Mouse (Mus musculus) left cerebral cortex, adult 9 months (tissue): ENCODE results near the gene Ttll5.

ENCODE experiments used
- DNase-seq, 2 experiments: peaks; one replicate each; pipeline ENCODE4 v3.0.0; 2022; ENCODE audit warnings: low spot score in 2 of 2

The Ttll5 gene

GRCm38 (mm10) chr12:85839371-85840000 lies 15.0 kb downstream of the Ttll5 start:
- DNase-seq: no peak

GRCm38 (mm10) chr12:85848164-85848958 lies 23.9 kb downstream of the Ttll5 start:
- peak in 1 of 2 experiments; percentile 62 for DNase-seq

DNA sequence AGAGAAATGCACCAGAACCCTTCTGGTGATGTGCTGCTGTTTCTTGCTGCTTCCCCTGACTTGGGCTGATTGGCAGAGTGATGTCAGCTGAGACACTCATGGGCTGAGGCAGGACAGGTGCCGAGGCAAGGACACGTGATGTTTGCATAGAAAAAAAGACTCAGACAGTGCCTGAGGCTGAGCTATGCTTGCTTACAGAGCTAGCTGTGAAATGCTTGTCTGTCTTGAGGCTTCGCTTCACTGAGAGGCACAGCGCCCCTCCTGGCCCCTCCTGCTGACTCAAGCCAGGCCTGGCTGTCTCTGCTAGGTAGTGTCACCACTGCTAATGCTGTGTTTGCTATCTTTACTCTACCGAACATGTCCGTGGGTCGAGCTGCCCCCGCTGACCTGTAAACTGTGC lies 26.2 kb downstream of the Ttll5 start:
- DNase-seq: no peak

DNA sequence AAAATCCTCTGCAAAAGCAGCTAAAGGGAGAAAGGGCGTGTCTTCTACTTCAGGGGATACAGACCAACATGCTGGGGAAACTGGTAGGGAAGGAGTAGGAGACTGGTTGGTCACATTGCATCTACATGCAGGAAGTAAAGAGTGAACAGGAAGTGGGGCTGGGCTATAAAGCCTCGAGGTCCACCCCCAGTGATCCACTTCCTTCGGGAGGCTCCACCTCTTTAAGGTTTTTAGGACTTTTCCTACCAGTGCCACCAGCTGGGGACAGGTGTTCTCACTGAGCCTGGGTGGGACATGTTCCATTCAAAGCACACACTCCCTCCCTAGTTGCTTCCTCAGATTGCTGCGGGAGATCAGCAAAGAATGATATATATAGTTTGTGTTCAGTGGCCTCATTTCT lies 29.4 kb downstream of the Ttll5 start:
- DNase-seq: no peak

GRCm38 (mm10) chr12:85854271-85854670 lies 29.8 kb downstream of the Ttll5 start:
- DNase-seq: no peak

DNA sequence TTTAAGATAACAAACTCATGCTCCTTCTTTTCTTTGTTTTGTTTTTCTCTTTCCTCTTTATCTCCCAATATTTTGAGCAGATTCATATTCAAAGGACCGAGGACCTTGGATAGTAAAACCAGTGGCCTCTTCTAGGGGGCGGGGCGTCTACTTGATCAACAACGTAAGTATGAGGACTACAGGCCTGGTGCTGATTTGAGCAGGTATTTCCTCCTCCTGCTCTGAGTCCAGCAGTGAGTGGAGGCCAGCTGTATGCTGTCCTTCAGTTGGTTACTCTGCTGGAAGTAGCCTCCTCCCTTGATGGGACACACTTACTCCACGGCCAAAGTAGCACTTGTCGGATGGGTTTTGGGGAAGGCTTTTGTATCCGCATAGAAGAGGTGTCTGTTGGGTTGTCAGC lies 32.8 kb downstream of the Ttll5 start:
- no peak for DNase-seq

GRCm38 (mm10) chr12:85859111-85859510 lies 34.7 kb downstream of the Ttll5 start:
- no peak for DNase-seq

- no peak for DNase-seq
These were observed 35.2 kb downstream of the Ttll5 start for GRCm38 (mm10) chr12:85859511-85860189.

GRCm38 (mm10) chr12:85862514-85862913 lies 38.1 kb downstream of the Ttll5 start:
- no peak for DNase-seq

- DNase-seq: peak in 1 of 2 experiments; percentile 39
These were observed 41.1 kb downstream of the Ttll5 start for GRCm38 (mm10) chr12:85865526-85865925.

- no peak for DNase-seq
These were observed 42.2 kb downstream of the Ttll5 start for GRCm38 (mm10) chr12:85866624-85867023.

DNA sequence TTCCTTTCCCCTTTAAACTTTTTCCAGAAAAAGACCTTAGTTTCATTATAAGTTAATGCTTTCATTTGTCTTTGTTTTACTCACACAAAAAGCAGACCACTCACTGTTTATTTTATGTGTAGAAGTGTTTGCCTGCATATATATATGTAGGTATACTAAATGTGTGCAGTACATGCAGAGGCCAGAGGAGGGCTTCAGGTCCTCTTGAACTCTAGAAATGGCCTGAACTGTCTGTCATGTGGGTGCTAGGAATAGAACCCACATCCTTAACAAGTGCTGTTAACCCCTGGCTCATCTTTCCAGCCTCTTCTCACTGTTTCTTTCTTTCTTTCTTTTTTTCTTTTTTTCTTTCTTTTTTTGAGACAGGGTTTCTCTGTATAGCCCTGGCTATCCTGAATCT lies 42.7 kb downstream of the Ttll5 start:
- no peak for DNase-seq

DNA sequence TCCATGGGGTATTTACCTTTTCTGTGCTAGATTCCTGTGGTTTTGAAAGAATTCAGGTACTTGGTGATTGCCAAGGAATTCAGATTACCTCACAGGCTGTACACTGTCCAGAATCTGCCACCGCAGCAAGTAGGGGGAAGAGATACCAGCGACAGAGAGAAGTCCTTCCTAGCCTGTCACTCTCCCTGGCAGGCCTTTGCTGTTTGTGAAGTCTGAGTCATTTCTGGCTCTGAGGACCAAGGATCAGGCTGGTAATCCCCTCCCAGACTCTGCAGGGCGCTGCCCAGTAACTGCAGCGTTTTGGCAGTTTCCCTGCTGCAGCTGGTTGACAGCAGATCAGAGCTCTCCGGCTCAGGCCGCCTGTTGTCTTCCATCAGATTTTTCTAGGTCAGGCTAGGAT lies 45.0 kb downstream of the Ttll5 start:
- DNase-seq: peak; percentile 37 to 66

DNA sequence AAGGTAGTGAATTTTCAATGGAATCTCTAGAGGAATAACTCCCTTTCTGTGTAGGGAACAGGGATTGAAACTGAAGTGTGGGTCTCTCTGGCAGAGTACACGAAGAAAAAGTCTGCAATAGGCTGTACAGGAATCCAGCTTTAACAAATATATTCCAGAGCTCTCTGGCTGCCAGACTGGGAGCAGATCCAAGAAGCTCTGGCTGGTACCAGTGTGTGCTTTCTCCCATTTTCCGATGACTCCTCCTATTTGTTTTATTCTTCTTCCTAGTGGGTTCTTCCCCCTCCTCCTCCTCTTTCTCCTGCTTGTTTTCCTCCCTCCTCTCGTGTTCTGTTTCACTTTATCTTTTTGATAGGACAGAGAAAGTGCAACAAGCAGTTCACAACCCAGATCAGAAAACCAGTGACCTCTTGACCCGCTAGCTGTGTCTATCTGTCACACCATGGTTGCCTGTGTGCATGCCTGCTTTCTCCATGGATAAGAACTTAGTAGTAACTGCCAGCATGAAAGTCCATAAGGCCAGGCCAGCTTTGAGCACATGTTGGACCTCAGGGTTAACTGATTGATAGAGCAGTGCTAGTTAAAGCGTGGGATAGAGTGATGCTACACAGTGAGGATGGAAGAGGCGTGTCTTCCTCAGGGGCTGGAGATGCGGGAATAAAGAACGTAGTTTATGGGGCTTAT lies 55.3 kb downstream of the Ttll5 start:
- peak; percentile 56 to 78 for DNase-seq

DNA sequence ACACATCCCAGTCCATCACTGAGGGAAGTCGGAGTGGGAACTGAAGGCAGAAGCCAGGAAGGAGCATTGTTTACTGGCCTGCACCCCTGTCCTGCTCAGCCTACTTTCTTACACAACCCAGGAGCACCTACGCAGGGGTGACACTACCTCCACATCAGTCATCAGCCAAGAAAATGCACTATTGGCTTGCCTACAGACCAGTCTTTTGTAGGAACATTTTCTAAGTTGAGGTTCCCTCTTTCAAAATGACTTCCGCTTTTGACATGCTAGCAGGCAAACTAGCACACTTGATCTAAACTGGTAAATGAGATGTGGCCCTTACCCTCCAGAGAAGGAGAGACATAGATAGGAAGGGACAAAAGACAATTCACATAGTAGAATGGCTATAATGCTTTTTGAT lies 60.6 kb downstream of the Ttll5 start:
- DNase-seq: no peak

- no peak for DNase-seq
These were observed 65.6 kb downstream of the Ttll5 start for GRCm38 (mm10) chr12:85890054-85890453.

DNA sequence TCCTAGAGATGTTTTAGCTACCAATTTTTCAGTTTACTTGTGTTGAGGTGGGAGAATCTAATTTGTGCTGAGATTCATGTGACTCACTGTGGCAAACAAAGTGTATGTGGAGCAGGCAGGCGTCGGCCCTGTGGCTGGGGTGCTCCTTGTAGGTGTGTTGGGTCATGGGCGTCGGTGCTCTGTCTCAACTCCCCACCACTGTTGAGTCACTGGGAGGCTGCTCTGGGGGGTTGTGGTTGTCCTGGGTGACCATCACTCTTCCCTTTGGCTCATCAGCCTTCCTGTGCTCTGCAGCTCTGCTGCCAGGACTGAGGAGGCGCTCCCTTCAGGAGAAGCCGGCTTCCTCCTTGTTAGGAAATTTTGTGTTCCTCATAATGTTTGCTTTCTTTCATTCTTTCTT lies 79.5 kb downstream of the Ttll5 start:
- no peak for DNase-seq

DNA sequence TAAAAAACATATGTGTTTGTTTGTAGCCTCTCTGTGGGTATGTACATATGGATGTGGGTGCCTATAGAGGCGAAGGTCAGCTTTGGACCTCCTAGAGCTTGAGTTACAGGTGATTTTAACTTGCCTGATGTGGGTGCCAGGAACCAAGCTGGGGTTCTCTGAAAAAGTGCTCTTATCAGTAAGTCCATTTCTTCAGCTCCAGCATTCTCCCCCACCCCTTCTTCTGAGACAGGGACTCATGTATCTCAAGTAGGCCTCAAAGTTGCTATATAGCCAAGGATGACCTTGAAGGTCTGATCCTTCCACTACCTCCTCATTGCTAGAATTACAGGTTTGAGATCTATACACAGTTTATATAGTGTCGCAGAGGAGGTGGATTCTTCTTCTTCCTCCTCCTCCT lies 81.2 kb downstream of the Ttll5 start:
- no peak for DNase-seq

DNA sequence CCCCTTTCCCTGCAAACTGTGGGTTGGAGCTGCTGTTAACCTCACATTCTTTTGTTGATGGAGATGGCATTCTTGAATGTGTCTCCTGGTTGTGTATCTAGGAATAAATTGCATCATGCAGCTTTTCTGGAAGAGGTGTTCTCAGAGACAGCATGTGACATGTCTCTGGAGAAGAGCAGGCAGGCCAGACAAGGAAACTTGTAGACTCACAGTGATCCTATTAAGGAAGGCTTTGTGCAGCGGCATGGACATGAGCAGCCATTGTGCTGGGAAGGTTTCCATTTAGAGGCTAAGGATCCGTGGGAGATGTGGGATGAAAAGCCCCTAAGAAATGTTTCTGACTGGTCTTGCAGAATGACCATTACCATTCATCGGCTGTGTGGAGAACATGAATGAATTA lies 83.4 kb downstream of the Ttll5 start:
- DNase-seq: no peak

GRCm38 (mm10) chr12:85910811-85911210 lies 86.4 kb downstream of the Ttll5 start:
- no peak for DNase-seq

- DNase-seq: no peak
These were observed 88.4 kb downstream of the Ttll5 start for GRCm38 (mm10) chr12:85912712-85913504.
